Mouse (Mus musculus) gastrocnemius, postnatal 36 days (tissue): ENCODE measurements around the gene Ahnak. TPM values are rescaled to one million over a fixed set of nuclear protein-coding genes. Genes with fewer than 3 reads are reported as not detected.
"Not testable (repeated sequence)": the region's sequence is repeated elsewhere in the genome, so short reads cannot be mapped to it uniquely, and the experiment has no call there.

Experiments used
- DNase-seq, 2 experiments: peaks; one replicate each; pipeline ENCODE4 v3.0.0; 2022
- intact Hi-C: fragments of 180-260 bp; cut with DNase I; formaldehyde crosslinking; loops from one replicate; pipeline ENCODE4 v1.15.1; 2025
- total RNA-seq, 2 experiments: library from RNA; stranded (reverse); gene quantifications; 2 replicates each; pipeline ENCODE4 v1.2.3; 2021

The Ahnak gene
- total RNA-seq, 2 experiments from 2014 or later = 171 to 208 TPM

DNA sequence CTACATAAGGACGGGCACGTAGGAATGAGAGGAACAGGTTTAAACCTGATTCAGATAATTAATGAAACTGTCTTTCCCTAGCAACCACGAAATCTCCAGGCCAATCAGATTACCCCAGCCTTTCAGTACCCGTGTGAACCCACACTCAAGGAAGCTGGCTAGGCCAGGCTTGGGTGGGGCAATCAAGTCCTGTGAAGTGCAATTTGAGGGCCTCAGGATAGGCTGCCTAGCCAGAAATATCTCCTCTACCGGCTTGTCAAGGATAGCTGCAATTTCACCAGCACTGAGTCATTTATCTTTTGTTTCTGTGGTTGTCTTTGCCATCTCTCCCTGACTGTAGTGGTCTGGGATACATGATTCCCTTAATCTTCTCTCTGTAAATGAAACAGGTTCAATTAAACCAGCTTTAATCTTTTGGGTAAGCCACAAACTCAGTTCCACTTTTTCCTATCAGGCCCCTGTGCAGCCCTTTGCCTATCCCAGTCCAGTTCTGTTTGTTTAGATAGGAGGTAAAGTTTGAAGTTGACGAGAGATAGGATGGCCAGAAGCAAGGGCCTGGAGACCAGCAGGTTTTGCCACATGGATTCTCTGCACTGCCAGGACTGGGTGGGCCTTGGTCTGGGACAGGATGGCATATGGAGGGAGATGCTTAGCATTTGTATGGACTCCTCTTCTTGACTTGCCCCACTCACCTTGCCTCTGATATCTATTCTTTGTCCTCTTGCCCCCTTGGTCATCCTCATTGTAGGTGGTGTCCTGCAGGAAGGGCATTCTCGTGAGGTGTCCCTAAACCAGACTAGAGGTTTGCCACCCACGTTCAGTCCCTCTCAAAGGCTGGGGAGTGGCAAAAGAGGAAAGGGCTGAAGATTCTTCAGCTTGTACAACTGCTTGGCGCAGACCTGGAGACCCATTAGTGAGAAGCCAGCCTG is 44.6 kb downstream of the Ahnak start:
- DNase-seq = no peak
- intact Hi-C loops = no loop called here

DNA sequence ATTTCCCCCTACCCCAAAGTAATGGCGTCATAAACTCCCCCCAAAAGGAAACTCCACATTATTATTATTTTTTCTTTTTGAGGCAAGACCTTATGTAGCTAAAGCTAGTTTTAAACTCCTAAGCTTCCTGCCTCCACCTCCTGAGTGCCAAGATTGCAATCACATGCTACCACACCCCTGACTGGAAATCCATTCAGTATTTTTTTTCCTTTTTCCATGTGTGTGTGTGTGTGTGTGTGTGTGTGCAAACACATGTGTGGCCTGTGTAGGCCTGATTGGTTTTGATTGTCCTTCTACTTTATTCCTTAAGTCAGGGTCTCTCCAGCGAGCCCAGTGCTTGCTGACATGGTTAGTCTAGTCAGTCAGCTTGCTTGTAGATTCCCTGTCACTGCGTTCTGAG is 45.4 kb downstream of the Ahnak start:
- intact Hi-C loops = no loop called here
- DNase-seq = no peak

DNA sequence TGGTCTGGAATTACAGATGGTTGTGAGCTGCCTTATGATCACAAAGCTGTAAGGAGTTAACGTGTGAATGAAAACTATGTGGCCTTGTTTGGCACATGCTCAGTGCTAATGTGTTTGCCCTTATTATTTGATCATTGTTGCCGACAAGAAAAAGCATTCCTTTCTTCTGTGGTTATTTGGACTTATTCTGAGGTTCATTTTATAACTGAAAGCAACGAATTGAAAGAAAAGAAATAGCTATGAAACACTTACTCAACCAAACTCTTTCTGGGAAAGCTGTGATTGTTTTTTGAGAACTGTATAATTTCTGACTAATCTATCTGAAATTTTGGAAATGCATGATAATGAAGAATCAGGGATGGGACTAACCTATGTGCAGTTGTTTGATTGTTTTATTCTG is 46.0 kb downstream of the Ahnak start:
- DNase-seq = no peak
- intact Hi-C loops = no loop called here

DNA sequence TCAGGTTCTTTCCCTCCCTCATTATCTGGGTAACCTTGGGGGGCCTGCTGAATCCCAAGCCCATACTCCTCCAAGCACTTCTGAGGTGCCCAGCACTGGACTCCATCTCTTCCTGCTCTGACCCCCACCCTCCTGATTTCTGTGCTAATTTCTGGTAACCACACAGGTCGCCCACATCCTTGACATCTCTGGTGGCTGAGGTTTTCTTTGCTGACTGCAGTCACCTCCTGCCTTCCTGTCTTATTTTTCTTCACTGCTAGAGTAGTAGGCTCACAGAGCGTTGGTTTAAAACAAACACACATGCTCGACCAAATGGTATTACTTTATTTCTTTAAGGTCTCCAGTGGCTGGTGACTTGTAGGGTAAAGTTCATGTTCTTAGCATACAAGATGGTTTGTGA is 49.1 kb downstream of the Ahnak start:
- intact Hi-C loops = no loop called here
- no peak for DNase-seq

DNA sequence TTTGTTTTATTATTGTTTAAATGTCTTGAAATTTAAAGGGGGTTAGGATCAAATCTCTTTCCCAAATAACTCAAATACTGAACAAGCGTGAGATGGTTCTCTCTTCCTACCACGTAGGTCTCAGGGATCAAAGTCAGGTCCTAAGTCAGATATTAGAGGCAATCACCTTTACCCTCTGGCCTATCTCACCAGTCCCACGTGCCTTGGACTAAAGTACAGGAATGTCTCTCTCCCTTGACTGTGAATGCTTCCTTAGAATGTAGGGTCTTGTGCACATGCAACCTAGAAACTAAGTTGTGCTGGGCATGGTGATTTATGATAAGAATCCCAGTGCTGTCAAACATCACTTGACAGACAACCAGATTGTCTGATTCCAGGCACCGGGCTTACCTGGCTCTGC is 50.2 kb downstream of the Ahnak start:
- intact Hi-C loops = no loop called here
- no peak for DNase-seq

DNA sequence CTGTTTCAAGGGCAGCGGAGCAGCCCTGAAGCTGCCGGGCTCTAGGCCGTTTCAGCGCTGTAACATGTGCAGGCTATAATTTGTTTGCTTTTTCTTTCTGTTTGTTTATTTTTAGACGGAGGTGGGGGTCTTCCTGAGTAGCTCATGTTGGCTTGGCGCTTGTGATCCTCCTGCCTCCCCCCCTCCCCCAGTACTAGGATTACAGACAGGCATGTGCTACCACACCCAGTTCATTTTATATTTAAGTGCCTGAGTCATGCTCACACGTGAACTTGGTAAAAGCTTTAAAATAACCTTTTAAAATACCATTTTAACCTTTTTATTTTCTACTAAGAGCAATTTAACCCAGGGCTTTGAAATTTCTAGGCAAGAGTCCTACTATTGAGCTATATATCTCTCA is 50.8 kb downstream of the Ahnak start:
- no peak for DNase-seq
- intact Hi-C loops = no loop called here

DNA sequence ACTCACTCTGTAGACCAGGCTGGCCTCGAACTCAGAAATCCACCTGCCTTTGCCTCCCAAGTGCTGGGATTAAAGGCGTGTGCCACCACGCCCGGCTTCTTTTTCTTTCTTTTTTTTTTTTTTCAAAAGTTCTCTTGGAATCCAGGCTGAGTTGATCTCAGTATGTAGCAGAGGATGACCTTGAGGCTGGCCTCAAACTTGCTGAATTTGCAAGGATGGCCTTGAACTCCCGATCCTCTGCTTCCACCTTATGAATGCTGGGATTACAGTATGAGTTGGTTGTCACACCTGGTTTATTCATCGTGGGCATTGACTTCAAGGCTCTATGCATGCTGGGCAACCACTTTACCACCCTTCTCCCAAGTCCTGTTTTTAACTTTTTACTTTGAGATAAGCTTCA is 51.6 kb downstream of the Ahnak start:
- intact Hi-C loops = no loop called here
- DNase-seq = no peak

DNA sequence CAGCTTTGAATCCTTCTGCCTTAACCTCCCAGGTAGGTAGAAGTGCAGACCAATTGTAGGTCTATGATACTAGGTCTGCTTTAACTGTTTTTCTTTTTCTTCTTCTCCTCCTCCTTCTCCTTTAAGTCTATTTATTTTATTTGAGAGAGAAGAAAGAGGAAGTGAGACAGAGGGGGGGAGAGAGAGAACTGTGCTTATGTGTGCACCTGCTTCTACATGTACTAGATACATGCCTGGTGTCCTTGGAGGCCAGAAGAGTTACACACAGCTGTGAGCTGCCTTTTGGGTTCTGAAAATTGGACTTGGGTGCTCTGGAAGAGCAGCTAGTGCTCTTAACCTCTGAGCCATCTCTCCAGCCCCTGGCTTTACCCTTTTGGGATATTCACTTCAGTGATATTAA is 52.0 kb downstream of the Ahnak start:
- no peak for DNase-seq

DNA sequence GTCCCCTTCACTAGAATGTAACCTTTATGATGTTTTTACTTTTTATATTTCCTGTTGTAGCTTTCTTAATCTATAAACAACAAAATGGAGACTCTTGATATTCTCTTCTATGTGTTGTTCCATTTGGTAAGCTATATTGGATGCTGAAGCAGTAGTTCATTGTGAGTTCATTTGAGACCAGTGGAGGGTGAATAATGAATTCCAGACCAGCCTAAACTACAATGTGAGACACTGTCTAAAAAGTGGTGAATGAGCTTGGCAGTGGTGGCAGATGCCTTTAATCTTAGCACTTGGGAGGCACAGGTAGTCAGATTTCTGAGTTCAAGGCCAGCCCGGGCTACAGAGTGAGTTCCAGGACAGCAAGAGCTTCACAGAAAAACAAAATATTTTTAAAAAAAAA is 54.0 kb downstream of the Ahnak start:
- no peak for DNase-seq
- intact Hi-C loops = no loop called here

More for the DNA sequence above, 52.0 kb downstream of the Ahnak start:
- intact Hi-C loops = no loop called here

DNA sequence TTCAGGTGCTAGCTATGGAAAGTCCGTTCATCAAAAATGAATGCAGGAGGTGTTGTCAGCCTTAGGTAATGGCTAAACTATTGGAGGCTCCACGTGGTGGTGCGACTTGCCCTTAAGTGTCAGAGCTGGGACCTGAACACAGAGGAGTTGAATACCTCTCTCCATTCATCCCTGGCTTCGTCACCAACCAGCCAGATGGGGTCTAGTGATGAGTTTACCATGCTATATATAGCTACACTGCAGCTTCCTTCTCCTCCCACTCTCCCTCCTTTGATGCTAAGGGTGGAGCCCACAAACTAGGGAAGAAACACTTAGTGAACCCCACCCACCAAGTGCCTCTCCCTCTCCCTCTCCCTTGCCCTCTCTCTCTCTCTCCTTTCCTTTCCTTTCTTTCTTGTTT is 55.2 kb downstream of the Ahnak start:
- DNase-seq = no peak
- intact Hi-C loops = no loop called here

DNA sequence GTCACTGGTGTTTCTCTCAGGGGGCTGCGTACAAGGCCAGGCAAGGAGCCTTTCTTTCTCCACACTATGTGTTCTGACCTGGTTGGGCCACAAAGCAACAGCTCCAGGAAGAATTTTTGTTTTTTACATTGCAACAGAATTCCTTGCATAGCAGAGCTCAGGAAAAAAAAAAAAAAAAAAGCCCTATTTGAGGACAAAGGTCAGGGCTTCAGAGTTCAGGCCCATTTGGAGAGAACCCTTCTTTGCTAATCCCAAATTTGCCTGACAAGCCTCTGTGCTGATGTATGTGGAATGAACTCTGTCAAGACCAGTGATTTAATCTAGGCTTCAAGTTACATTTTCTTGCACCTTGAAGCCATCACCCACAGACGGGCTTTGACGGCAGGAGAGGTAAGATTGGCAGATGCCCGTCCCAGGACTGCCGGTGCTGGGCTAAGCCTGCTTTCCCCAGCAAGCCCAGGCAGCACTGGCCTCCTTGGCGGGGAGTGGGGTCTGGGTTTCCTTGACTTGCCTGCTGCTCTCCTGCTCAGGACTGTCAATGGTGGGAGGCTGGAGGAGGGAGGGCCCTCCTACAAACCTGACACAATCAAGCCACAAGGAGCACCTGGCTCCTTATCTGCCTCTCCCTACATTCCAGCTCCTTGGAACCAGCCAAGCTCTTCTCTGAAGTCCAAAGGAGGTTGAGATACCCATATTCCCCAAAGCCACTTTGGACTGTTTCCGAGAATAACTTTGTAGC is 58.3 kb downstream of the Ahnak start:
- no peak for DNase-seq
- intact Hi-C loops = no loop called here

DNA sequence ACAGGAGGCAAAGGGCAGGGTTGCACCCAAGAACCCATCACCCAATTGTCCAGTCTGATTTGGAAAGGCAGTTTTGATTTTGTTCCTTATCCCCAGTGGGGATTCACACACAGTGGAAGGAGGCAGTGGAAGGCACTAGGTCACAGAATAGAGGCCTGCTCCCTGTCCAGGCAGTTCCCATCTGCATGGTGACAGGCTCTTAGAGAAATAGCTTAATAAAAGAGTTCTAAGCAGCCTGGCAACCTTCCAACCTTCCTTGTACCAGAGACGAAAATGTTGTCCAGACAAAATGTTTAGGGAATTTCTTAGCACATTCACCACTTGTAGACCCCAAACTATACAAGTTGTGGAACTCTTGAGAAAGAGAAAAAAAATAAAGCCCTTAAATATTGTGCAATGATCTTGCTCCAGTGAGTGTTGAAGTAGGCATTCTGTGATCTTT is 58.9 kb downstream of the Ahnak start:
- intact Hi-C loops = no loop called here
- no peak for DNase-seq

DNA sequence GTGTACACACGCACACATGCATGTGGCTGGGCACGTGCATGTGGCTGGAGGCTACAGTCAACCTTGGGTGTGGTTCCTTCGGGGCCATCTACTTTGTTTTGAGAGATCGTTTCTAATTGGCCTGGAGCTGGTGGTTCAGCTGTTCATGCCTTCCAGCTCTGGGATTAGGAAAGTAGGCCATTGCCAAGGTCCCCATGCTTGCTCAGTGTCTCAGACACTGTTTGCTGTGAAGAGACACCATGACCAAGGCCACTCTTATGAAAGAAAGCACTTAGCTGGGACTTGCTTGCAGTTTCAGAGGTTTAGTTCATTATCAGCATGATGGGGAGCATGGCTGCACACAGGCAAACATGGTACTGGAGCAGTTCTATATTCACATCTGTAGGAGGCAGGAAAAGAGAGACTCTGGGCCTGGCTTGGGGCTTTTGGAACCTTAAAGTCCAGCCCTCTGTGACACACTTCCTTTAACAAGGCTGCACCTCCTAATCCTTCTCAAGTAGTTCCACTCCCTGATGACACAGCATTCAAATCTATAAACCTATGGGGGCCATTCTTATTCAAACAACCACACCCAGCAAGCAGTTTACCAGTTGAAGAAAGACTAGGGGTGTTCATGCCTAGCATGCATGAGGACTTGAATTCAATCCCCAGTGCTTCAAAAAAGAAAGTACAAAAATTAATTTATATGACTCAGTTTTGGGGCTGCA is 60.0 kb downstream of the Ahnak start:
- intact Hi-C loops = no loop called here
- no peak for DNase-seq

DNA sequence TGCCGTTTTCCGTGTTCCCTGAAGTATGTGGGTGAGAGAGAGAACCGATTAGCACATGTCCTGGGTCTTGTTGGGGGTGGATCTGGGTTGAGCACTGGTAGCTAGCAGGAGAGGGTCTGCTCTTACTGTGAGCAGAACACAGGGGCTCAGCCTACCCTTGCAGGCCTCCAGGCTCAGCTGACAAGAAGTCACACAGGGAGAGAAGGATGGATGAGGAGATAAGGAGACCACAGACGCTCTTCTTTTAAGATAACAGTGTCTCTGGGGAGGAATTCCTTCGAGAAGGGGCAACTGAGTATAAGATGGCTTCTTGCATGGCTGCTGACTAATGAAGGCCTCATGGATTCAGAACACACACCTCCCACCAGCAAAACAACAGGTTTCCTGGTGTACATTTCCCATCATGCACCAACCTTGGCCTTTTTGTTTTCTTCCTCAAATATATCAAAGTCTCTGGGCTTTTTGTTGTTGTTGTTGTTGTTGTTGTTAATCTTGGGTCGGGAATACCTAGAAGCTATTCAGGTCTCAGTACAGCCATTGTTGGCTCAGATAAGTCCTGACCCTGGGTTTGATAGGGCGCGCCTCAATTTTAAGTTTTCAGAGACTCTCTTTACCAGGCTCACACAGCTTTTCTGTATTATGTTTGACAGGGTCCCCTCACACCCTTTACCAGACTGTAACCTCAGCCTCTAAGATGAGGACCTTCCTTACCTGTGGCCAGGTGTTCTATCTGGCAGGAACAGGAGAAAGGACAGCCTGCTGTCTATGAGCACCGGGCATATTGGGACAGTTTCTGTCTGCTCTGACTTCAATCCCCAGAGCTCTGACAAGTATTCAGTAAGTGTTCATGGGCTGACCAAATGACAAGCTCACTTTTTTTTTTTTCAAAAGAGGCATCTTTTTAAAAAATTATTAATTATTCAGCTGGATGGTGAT is 61.5 kb downstream of the Ahnak start:
- no peak for DNase-seq
- intact Hi-C loops = no loop called here

DNA sequence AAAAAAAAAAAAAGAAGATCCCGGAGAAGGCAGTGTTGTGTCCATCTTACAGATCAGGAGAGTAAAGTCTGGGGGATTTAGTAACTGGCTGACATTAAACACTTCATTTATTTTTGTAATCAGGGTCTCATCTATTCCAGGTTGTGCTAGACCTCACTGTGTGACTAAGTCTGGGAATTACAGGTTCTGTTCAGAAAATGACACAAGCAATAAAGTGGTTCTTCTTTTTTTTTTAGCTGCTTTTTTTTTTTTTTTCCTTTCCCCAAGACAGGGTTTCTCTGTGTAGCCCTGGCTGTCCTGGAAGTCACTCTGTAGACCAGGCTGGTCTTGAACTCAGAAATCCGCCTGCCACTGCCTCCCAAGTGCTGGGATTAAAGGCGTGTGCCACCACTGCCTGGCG is 62.9 kb downstream of the Ahnak start:
- intact Hi-C loops, DNase-seq: not testable (repeated sequence)

DNA sequence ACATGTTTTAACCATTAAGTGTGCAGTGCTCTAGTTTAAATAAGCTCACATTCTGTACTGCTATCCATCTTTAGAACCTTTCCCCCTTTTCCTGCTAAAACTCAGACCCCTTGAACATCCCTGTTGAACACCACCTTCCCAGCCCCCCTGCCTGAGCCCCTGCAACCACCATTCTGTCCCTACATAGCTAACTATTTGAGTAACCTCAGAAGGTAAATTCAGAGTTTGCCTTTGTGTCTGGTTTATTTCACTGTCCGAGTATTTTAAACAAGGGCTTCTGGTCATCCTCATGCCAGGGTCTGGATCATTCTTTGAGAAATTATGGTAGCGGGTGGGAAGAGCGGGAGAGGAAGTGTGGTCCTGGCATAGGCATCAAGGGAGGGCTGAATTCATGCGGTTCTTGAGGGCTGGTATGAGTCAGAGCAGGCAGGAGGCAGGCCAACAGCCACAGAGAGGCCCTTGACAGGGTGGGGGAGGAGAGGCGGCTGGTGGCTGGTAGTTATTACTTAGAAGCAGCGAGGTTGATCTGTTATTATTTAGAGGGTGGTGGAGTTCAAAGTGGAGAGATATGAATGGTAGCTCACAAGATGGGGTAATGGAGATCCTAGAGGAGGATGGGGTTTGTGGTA is 63.8 kb downstream of the Ahnak start:
- DNase-seq = no peak
- intact Hi-C loops = no loop called here

DNA sequence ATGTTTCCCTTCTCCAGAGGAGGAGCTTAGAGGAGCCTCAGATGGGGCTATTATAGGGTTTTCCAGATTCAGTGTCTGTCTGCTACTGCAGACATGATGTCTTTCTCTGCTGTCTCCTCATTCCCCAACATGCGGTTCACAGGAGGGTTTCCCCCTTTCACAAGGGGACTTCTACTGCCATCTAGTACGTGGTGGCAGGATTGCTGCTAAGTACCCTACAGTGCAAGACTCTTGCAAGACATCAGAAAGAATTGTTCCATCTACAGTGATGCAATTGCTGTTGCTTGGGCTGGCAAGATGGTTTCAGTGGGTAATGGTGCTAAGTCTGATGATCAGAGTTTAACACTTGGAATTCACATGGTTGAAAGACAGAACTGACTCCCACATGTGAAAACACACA is 66.1 kb downstream of the Ahnak start:
- no peak for DNase-seq
- intact Hi-C loops = no loop called here

DNA sequence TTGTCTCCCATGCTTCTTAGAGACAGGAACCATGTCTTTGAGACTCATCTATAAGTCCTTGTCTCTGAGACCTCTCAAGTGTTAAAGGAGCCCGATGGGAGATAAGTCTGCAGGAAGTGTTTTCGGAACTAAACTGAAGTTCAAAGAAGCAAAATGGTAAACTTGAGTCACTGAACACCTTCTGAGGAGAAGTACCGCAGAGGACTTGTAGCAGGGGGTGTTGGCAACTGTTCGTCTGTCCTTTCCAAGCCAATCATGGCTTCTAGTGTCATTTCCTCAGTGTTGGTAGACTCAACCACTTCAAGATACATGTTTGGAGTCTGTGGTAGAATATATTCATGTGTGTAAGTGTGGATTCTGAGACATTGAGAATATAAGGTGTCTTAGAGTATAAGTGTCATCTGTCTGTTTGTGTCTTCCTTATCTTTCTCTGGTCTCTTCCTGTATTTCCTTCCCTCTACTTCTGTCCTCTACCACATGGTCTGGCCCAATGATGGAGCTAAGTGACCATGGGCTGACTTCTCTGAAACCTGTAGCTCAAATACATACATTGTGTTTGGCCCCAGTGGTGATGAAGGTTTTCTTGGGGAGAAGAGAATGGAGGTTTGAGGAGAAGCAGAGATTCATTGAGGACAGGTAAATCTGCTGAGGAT is 66.7 kb downstream of the Ahnak start:
- intact Hi-C loops = no loop called here
- DNase-seq = no peak

DNA sequence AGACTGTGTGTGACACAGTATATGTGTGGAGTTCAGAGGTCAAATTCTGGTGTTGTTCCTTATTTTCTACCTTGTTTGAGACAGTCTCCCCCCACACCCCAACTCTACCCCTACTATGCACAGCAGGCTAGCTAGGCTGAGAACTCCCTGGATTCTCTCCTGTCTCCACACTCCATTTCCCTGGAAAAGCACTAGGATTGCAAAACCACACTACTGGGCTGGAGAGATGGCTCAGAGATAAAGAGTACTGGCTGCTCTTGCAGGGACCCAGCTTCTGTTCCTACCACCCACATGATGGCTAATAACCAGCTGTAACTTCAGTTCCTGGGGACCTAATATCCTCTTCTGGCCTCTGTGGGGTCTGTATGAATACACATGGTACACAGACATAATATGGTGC is 68.6 kb downstream of the Ahnak start:
- intact Hi-C loops = no loop called here
- DNase-seq = no peak
